Mouse (Mus musculus) NIH3T3 (cell line): ENCODE measurements around the gene Lrrc25.
A peak's percentile ranks its signal among the peaks of the same experiment; 100 is the strongest.
"Not testable (repeated sequence)": the region's sequence is repeated elsewhere in the genome, so short reads cannot be mapped to it uniquely, and the experiment has no call there.

ENCODE experiments used
- DNase-seq: peaks from one replicate; pipeline ENCODE4 v3.0.0-alpha.2; 2012; ENCODE audit warnings: low read depth

The Lrrc25 gene

GRCm38 (mm10) chr8:70615894-70616293 lies at the start of gene Lrrc25:
TSS of gene Lrrc25 (plus strand) at chr8:70616155.
- DNase-seq = no peak

- DNase-seq = no peak
Observed at GRCm38 (mm10) chr8:70570360-70570759, 45.6 kb upstream of the Lrrc25 start.

DNA sequence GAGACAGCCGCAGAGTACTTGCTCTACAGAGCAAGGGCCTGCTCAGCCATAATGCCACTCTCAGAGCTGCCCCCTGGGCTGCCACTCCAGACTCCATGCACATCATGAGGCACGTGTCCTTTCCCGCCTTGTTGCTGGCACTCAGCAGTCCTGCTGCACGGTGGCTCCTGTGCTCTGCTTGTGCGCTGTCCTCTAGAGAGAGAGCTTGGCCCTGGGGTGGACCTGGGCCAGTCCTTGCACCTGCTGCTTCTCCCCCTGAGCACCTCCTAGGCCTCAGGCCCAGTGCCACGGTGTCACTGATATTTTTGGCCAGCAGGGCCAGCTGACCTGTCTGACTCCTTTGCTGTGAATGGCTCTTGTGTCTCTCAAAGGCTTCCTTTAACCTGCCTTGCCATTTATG lies 45.0 kb upstream of the Lrrc25 start:
- DNase-seq = no peak

- no peak for DNase-seq
Observed at GRCm38 (mm10) chr8:70574302-70574701, 41.7 kb upstream of the Lrrc25 start.

DNA sequence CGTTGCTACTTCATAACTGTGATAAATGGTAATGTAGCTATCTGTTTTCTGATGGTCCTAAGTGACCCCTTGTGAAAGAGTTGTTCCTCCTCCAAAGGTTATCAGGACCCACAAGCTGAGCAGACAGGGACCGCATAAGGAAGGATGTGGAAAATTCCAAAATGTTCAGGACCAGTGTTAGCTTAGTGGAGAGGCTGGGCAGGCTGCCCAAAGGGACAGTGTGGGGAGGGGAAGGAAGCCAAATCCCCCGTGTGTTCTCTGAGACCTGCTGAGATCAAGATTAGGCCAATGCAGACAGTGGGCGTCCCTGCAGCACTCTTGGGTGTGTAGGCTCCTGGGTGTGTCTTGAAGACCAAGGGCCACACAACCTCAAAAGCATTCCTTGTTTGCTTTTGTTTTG lies 41.0 kb upstream of the Lrrc25 start:
- no peak for DNase-seq

DNA sequence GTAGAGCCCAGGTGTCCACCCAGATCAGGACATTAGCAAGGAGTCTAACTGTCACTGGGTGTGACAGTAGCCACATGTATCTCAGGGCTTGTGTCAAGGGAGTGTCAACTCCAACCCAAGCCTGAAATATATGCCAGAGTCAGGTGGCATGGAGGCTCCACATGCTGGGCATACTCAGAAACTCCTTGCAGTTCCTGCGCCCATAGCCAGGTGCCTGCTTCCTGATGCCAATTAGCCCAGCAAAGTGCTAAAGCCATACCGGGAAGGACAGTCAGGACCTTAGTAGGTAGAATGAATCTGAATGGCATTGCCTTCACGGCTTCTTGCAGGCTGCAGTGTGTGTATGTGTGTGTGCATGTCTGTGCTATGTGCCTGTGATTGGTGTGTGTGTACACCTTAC lies 38.7 kb upstream of the Lrrc25 start:
- no peak for DNase-seq

DNA sequence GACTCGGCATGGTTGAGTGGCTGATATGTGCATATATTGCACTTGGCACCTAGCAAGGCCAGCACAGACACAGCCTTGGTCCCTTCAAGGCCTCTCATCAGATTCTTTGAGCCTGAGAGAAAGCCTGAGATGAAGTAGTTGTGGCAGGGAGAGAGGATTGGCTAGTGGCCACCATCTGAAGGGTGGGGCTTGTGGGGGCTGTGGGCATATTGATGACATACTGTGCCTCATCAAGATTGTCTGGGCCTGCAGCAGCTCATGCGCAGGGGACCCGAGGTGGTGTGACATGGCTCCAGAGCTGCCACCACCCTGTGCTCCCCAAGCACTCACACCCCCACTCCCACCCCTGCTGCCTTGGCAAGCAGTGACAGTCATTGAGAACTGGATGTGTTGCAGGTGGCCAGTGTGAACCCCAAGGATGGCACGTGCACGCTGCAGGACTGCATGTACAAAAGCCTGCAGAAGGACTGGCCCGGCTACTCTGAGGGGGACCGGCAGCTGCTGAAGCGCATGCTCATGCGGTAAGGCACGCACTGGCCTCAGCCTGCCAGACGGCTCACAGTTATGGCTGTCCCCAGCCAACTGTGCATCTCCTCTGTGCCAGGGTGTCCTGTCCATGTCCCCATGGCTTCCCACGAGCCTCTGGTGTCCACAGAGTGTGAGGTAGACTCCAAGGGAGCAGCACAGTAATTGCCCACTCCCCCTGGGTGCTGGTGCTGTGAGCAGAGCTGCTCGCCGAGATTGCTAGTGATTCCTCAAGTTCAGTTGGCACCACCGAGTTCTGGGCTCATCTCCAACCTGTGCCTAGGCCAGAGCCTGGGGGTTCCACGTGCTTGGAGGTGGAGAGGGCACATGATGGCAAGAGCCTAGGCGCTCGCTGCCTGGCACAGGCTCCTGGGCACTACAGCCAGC lies 32.2 kb upstream of the Lrrc25 start:
- no peak for DNase-seq

GRCm38 (mm10) chr8:70584606-70585257 lies 31.2 kb upstream of the Lrrc25 start:
- DNase-seq = no peak

GRCm38 (mm10) chr8:70585258-70585652 lies 30.7 kb upstream of the Lrrc25 start:
- peak; percentile 86 for DNase-seq

DNA sequence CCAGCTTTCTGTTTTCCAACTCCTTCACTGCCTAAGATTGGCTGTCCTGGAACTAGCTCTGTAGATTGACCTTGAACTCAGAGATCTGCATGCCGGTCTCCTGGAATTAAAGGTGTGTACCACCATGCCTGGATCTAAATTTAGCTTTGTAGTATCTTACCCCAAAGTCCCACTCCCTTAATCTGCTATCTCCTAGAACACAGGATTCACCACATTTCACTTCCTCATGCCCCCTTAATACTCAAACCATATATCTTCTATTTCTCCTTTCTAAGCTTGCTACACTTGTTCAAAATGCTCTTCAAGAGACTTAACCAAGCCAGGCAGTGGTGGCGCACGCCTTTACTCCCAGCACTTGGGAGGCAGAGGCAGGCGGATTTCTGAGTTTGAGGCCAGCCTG lies 28.0 kb upstream of the Lrrc25 start:
- not testable (repeated sequence) for DNase-seq

- DNase-seq = no peak
Observed at GRCm38 (mm10) chr8:70591569-70591968, 24.4 kb upstream of the Lrrc25 start.

DNA sequence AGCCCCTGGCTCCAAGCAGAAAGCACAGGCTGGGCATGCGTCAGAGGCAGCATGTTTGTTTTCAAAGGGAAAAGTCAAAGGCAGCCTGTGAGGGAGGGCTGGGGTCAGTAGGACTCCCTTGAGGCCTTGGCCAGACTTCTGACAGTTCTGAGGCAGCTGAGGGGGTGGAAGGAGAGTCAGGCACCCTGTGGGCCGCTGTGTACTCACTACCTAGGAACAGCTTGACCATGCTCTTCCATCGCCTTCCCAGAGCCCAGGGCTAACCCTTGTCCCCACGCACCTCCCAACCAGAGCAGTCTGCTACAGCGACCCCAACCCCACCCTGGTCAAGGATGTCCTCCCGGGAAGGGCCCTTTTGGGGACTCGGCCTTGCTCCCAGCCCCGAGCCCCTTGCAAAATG lies 22.8 kb upstream of the Lrrc25 start:
- peak; percentile 18 for DNase-seq

DNA sequence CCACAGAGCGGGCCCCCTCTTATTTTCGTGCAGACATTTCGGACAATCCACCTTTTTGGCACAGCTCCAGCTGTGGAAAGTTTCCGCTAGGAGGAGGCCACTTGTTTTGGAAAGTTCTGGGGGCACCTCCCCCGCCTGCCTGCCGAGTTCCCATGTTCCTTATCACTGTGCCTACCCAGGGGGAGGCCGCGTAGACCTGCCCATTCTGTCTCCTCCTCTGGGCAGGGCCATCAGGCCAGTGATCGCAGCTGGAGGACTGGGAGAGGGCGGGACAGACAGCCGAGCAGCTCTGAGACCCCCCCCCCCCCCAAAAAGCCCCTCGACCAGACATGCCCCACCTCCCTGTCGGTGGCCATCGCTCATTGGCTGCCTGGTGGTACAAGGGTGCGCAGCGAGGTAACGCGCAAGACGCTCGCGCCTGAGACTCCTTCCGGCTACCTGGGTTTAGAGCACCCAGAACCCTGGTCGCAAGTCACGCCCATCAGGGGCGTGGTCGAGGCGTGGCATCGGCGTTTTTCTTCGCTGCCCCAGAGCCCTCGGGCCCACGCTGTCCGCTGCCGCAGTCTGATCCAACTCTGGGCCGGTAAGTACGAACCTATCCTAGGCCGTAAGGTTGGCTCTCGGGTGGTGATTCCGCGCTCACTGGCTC lies 21.9 kb upstream of the Lrrc25 start, which contains the start of gene Isyna1:
Isyna1 (plus strand) TSS at position 413 of the 649 bp plus-strand sequence.
- peak; percentile 93 for DNase-seq

GRCm38 (mm10) chr8:70594621-70595564 lies 21.1 kb upstream of the Lrrc25 start:
- DNase-seq = no peak

- DNase-seq = no peak
Observed at GRCm38 (mm10) chr8:70595811-70596210, 20.1 kb upstream of the Lrrc25 start.

DNA sequence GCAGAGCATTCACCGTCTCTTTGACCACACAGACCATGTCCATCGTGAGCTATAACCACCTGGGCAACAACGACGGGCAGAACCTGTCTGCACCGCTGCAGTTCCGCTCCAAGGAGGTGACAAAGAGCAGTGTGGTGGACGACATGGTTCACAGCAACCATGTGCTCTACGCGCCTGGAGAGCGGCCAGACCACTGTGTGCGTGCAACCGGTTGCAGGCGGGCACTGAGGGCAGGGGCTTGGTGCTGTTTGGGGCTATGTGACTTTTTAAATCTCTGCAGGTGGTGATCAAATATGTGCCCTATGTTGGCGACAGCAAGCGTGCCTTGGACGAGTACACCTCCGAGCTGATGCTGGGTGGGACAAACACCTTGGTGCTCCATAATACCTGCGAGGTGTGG lies 19.7 kb upstream of the Lrrc25 start:
- DNase-seq = no peak

- DNase-seq = no peak
Observed at GRCm38 (mm10) chr8:70596775-70597416, 19.1 kb upstream of the Lrrc25 start.

- no peak for DNase-seq
Observed at GRCm38 (mm10) chr8:70597417-70598272, 18.3 kb upstream of the Lrrc25 start.

DNA sequence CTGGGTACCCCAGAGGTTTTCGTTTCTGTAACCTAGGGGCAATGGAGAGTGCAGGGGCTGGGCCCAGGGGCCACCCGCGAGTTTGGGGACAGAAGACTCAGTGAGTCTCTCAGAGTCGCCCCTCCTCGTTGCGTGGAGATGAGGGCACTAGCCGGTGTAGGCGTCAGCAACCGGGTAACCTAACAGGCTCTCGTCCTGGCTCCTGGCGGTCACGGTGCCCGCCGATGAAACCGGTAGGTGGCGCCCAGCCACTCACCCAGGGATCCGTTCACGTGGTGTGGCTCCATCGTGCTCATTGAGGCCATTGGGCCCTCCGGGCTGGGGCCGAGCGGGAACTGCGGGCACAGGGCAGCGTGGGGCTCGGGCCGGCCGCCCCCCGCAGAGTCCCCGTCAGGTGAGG lies 17.7 kb upstream of the Lrrc25 start:
- no peak for DNase-seq

DNA sequence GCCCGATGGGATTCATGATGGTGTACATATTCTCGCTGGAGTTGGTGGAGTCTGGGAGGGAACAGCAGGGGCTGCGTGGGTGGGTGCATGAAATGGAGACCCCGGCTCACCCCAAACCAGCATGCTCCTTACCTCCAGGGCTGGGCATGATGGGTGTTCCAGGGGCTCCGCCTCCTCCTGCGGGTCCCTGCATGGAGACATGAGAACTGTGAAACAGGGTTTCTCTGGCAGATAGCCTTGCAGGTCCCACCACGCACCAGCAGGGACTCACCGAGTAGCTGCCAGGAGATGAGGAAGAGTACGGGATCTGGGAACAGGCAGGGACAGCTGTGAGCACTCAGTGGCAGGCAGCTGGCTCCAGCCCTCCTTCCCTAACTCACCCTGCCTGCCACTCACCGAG lies 17.2 kb upstream of the Lrrc25 start:
- DNase-seq = no peak
